Mouse (Mus musculus): ENCODE measurements around the gene Olfr524. TPM values are rescaled to one million over a fixed set of nuclear protein-coding genes. Genes with fewer than 3 reads are reported as not detected.

The Olfr524 gene
- total and polyA plus RNA-seq, 3 experiments, result not detected

DNA sequence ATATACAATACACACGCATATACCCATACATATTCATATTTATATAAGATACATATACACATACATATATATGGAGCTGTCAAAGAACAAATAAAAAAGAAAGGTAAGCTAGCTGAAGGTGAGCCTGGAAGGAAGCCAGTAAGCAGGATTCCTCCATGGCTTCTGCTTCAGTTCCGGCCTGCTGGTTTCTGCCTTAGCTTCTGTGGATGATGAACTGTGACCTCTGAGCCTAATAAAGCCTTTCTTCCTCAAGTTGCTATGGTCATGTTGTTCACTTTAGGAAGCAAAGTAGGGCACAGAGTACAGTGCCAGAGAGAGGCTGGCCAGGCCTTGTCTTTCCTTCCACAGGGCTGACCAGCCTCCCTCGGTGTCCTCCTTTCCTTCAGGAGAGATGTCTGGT is 34.9 kb downstream of the Olfr524 start:
- Histone ChIP-seq H3K27me3 (ENCODE audit: control insufficient read depth in 1 of 2, insufficient read depth in 2 of 2, low read length in 2 of 2) (no peaks in the 10 kb centered on the region; a peak in 1 of 4 replicates), H3K9ac (ENCODE audit: control insufficient read depth, low read depth, low read length, poor library complexity, severe bottlenecking) (no peak overlapping the region)
- DNase-seq (ENCODE audit: low read depth, low spot score), result no peak

DNA sequence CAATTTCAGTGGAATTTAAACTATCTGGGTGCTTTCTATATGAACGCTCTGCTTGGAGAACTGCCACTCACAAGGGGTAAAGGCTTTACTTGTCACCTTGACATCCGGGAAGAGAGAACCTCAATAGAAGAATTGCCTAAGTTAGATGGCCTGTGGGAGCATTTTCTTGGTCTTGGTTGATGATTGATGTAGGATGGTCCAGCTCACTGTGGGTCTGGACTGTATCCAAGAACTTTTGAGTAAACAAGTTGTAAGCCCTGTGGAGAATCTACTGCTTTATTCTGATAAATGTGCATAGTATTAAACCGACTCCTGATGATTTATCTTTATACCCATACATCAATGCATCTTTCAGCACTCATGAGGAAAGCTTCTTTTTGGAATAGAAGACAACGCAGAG is 36.4 kb downstream of the Olfr524 start:
- H3K79me2 ChIP-seq (ENCODE audit: control insufficient read depth, insufficient read depth, low read length, poor library complexity), result no peaks in the 10 kb centered on the region
- no peaks in the 10 kb centered on the region for H3K4me1 ChIP-seq (ENCODE audit: control insufficient read depth in 1 of 2, insufficient read depth in 2 of 2, low read length in 2 of 2)
- DNase-seq (ENCODE audit: low read depth, low spot score), result no peak
- no peaks in the 10 kb centered on the region; a peak in 1 of 4 replicates for H3K27me3 ChIP-seq (ENCODE audit: control insufficient read depth in 1 of 2, insufficient read depth in 2 of 2, low read length in 2 of 2)
- H3K36me3 ChIP-seq (ENCODE audit: control insufficient read depth in 1 of 2, insufficient read depth in 2 of 2, low read length in 2 of 2), result no peaks in the 10 kb centered on the region
- no peak for TF ChIP-seq MYB (IDR thresholded peaks at IDR 0.05; ENCODE audit: low read depth, low read length)
- no peak for TF ChIP-seq UBTF (IDR thresholded peaks at IDR 0.05; ENCODE audit: borderline replicate concordance, insufficient read depth, low read depth, low read length)
- TF ChIP-seq CHD1 (IDR thresholded peaks at IDR 0.05; ENCODE audit: low read depth, low read length), result no peak
- no peak for TF ChIP-seq MAFK (IDR thresholded peaks at IDR 0.05; ENCODE audit: borderline replicate concordance, low read depth, low read length)
- no peak for TF ChIP-seq NRF1 (IDR thresholded peaks at IDR 0.05; ENCODE audit: insufficient read depth, low read depth, low read length, poor library complexity, severe bottlenecking)
- no peak for TF ChIP-seq POLR2A (IDR thresholded peaks at IDR 0.05; ENCODE audit: control insufficient read depth in 1 of 2, insufficient read depth in 1 of 2, low read depth in 1 of 2, low read length in 2 of 2, poor library complexity in 1 of 2)
- no peak for TF ChIP-seq SMC3 (IDR thresholded peaks at IDR 0.05; ENCODE audit: low read depth, low read length)
- no peak for TF ChIP-seq TAL1 (IDR thresholded peaks at IDR 0.05; ENCODE audit: low read length)
- no peak for TF ChIP-seq USF1 (IDR thresholded peaks at IDR 0.05; ENCODE audit: low read depth, low read length)
- TF ChIP-seq EP300 (IDR thresholded peaks at IDR 0.05; ENCODE audit: low read depth in 1 of 2, low read length in 2 of 2), result no peak
- TF ChIP-seq GABPA (IDR thresholded peaks at IDR 0.05; ENCODE audit: low read depth, low read length), result no peak
- no peak for TF ChIP-seq RAD21 (IDR thresholded peaks at IDR 0.05; ENCODE audit: low read depth, low read length)
- TF ChIP-seq MAX (IDR thresholded peaks at IDR 0.05; ENCODE audit: low read length), result no peak
- H3K9ac ChIP-seq (ENCODE audit: control insufficient read depth, low read depth, low read length, poor library complexity, severe bottlenecking), result no peak overlapping the region
- H3K9me3 ChIP-seq (replicated peaks; ENCODE audit: insufficient read depth, low read length), result no peaks in the 10 kb centered on the region
- H3K27ac ChIP-seq (ENCODE audit: control insufficient read depth, low read depth, low read length), result no peak overlapping the region
- no peak overlapping the region for H3K4me3 ChIP-seq (ENCODE audit: control insufficient read depth in 1 of 2, insufficient read depth in 1 of 2, low read depth in 2 of 2, low read length in 2 of 2)

More for the DNA sequence above, 34.9 kb downstream of the Olfr524 start:
- Histone ChIP-seq H3K36me3 (ENCODE audit: control insufficient read depth in 1 of 2, insufficient read depth in 2 of 2, low read length in 2 of 2) (no peaks in the 10 kb centered on the region), H3K79me2 (ENCODE audit: control insufficient read depth, insufficient read depth, low read length, poor library complexity) (no peaks in the 10 kb centered on the region), H3K4me3 (ENCODE audit: control insufficient read depth in 1 of 2, insufficient read depth in 1 of 2, low read depth in 2 of 2, low read length in 2 of 2) (no peak overlapping the region), H3K27ac (ENCODE audit: control insufficient read depth, low read depth, low read length) (no peak overlapping the region), H3K4me1 (ENCODE audit: control insufficient read depth in 1 of 2, insufficient read depth in 2 of 2, low read length in 2 of 2) (no peaks in the 10 kb centered on the region), H3K9me3 (replicated peaks; ENCODE audit: insufficient read depth, low read length) (no peaks in the 10 kb centered on the region)
- TF ChIP-seq POLR2AphosphoS2 (IDR thresholded peaks at IDR 0.05; ENCODE audit: low read length), result no peak
- no peak for TF ChIP-seq RAD21 (IDR thresholded peaks at IDR 0.05; ENCODE audit: low read depth, low read length)
- no peak for TF ChIP-seq CTCF (IDR thresholded peaks at IDR 0.05 in 2 of 3, conservative IDR thresholded peaks at IDR 0.05 in 1 of 3; ENCODE audit: control insufficient read depth in 1 of 3, insufficient read depth in 1 of 3, low read depth in 2 of 3, low read length in 3 of 3, poor library complexity in 1 of 3, severe bottlenecking in 1 of 3)

DNA sequence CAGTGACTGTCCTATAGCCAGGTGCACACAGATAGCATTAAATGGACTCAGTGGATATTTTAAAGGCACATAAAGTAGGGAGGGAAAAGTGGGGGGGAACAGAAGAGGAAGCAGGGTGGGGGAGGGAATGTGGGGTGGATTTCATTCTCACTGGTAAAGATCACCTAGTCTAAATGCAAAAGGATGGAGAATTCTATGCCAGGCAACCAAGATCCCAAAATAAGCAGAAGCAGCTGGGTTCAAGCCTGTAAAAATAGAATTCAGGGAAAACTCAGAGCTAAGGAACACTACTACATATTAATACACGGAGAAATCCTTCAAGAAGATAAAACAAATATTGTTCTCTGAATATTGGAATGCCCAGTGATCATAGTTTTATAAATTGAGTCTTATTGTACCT is 37.8 kb downstream of the Olfr524 start:
- H3K9me3 ChIP-seq (replicated peaks; ENCODE audit: insufficient read depth, low read length), result no peaks in the 10 kb centered on the region
- H3K4me1 ChIP-seq (ENCODE audit: control insufficient read depth in 1 of 2, insufficient read depth in 2 of 2, low read length in 2 of 2), result no peaks in the 10 kb centered on the region
- no peaks in the 10 kb centered on the region for H3K36me3 ChIP-seq (ENCODE audit: control insufficient read depth in 1 of 2, insufficient read depth in 2 of 2, low read length in 2 of 2)
- H3K27ac ChIP-seq (ENCODE audit: control insufficient read depth, low read depth, low read length), result no peak overlapping the region
- H3K79me2 ChIP-seq (ENCODE audit: control insufficient read depth, insufficient read depth, low read length, poor library complexity), result no peaks in the 10 kb centered on the region
- no peak overlapping the region for H3K9ac ChIP-seq (ENCODE audit: control insufficient read depth, low read depth, low read length, poor library complexity, severe bottlenecking)
- TF ChIP-seq TBP (IDR thresholded peaks at IDR 0.05; ENCODE audit: low read depth, low read length), result no peak
- no peak for TF ChIP-seq NELFE (IDR thresholded peaks at IDR 0.05; ENCODE audit: low read depth, low read length)
- TF ChIP-seq POLR2A (IDR thresholded peaks at IDR 0.05; ENCODE audit: control insufficient read depth in 1 of 2, insufficient read depth in 1 of 2, low read depth in 1 of 2, low read length in 2 of 2, poor library complexity in 1 of 2), result no peak
- no peak for TF ChIP-seq MYC (IDR thresholded peaks at IDR 0.05; ENCODE audit: low read depth, low read length)
- no peak for TF ChIP-seq GABPA (IDR thresholded peaks at IDR 0.05; ENCODE audit: low read depth, low read length)
- DNase-seq (ENCODE audit: low read depth, low spot score), result no peak
- H3K4me3 ChIP-seq (ENCODE audit: control insufficient read depth in 1 of 2, insufficient read depth in 1 of 2, low read depth in 2 of 2, low read length in 2 of 2), result no peak overlapping the region
- no peaks in the 10 kb centered on the region; a peak in 1 of 4 replicates for H3K27me3 ChIP-seq (ENCODE audit: control insufficient read depth in 1 of 2, insufficient read depth in 2 of 2, low read length in 2 of 2)
